Mouse (Mus musculus) C2C12 (cell line): ENCODE measurements around the gene Mink1.

Experiments used
- CTCF ChIP-seq: IDR thresholded peaks from one replicate; pipeline ENCODE4 v1.5.1; 2011; ENCODE audit not compliant: control insufficient read depth, insufficient read depth, insufficient read length
- MAX ChIP-seq: IDR thresholded peaks from one replicate; pipeline ENCODE4 v1.6.1; 2011; ENCODE audit warnings: mild to moderate bottlenecking, control low read depth
- MYOD1 ChIP-seq: IDR thresholded peaks from one replicate; pipeline ENCODE4 v1.6.1; 2011; ENCODE audit warnings: low read depth; ENCODE audit not compliant: control insufficient read depth, insufficient read length
- MYOG ChIP-seq: IDR thresholded peaks from one replicate; pipeline ENCODE4 v1.6.1; 2011; ENCODE audit not compliant: control insufficient read depth, insufficient read length; ENCODE audit errors: extremely low read depth
- USF1 ChIP-seq: IDR thresholded peaks from one replicate; pipeline ENCODE4 v1.6.1; 2011; ENCODE audit warnings: low read depth, mild to moderate bottlenecking, control low read depth, moderate library complexity

GRCm38 (mm10) chr11:70615516-70616093, 52.9 kb downstream of the Mink1 start, which contains the start of gene 4930544D05Rik:
- TF ChIP-seq USF1 (no peak), MAX (no peak), CTCF (no peak), MYOD1 (no peak), MYOG (no peak)
